7 mouse cellular contexts compared by ENCODE assay signal in the genomic region with DNA sequence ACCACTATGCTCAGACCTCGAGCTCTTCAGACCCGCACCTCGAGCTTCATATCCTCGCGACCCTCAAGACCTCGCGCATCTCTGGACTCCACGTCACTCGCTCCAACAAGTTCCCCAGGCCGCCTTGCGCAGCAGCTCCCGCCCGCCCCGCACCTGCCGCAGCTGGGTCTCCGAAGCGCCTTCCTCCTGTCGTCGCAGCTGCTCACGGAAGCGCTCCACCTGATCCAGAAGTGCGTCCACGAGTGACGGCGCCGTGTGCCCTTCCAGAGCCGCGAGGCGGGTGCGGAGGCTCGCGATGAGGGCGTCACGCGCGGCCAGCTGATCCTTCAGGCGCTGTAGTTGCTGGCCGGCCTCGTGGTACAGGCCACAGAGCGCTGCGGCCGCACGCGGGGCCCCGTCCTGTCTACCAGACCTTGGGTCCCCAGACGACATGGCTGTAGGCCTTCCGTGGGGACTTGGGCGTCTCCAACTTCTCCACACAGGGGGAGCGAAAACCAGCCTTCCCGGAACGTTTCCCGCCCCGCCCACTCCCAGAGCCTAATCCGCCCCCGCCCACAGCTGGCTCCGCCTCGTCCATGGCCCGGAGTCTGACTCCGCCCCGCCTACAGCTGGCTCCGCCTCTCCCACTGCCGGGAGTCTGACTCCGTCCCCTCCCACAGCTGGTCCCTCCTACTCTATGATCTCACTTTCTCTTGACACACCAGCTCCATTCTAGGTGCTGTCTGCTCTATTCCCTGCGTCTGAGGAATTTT. TPM values are rescaled to one million over a fixed set of nuclear protein-coding genes. Genes with fewer than 3 reads are reported as not detected.
DNase-seq lines count a peak whose midpoint lies in the region; ATAC-seq lines count a peak whose summit lies in the region.

A gene (minus strand): TSS at position 526 of the 752 bp plus-strand sequence.

- peak; percentile 99 for ATAC-seq in intestine, embryonic 15.5 days

- WGBS in intestine, embryonic 15.5 days: under 1% methylated on average over 61 of the region's 64 CpGs
- WGBS in midbrain, embryonic 10.5 days: under 1% methylated on average over 64 of the region's 64 CpGs

- no peaks in the 10 kb centered on the region for H3K36me3 ChIP-seq in intestine, embryonic 15.5 days
- H3K36me3 ChIP-seq in midbrain, embryonic 10.5 days: no peaks in the 10 kb centered on the region

- H3K27ac ChIP-seq in intestine, embryonic 15.5 days: no peak within 1 kb of the TSS
- peak within 1 kb of the TSS; percentile 73 for H3K27ac ChIP-seq in midbrain, embryonic 10.5 days (replicated peaks)

- H3K9me3 ChIP-seq in intestine, embryonic 15.5 days: no peaks in the 10 kb centered on the region
- H3K9me3 ChIP-seq in midbrain, embryonic 10.5 days (replicated peaks): no peaks in the 10 kb centered on the region

- H3K4me3 ChIP-seq in intestine, embryonic 15.5 days (replicated peaks): peak within 1 kb of the TSS; percentile 77
- H3K4me3 ChIP-seq in midbrain, embryonic 10.5 days: peak within 1 kb of the TSS; percentile 59

- H3K4me2 ChIP-seq in intestine, embryonic 15.5 days (replicated peaks): peak within 1 kb of the TSS; percentile 91

- intact Hi-C loops in gastrocnemius, postnatal 36 days (cut with DNase I): no loop called here
- intact Hi-C loops in left cerebral cortex, postnatal 25 days (cut with DNase I): no loop called here

- DNase-seq in adrenal gland, adult 18-20 months (ENCODE audit: low spot score in 2 of 2): peak; percentile 94 to 96
- DNase-seq in embryo, embryonic 11 days: peak; percentile 96
- DNase-seq in gastrocnemius, postnatal 36 days: peak; percentile 96 to 97
- peak; percentile 91 to 95 for DNase-seq in left cerebral cortex, postnatal 25 days (ENCODE audit: low spot score in 2 of 2)
- peak; percentile 94 for DNase-seq in midbrain, embryonic 10.5 days (ENCODE audit: low spot score)
- peak; percentile 87 for DNase-seq in right cerebral cortex, postnatal 4 days

- H3K27me3 ChIP-seq in intestine, embryonic 15.5 days (replicated peaks): no peaks in the 10 kb centered on the region
- peaks cover 18% of the 10 kb centered on the region for H3K27me3 ChIP-seq in midbrain, embryonic 10.5 days (ENCODE audit: low read depth, poor library complexity, severe bottlenecking)

- peak within 1 kb of the TSS; percentile 73 for H3K9ac ChIP-seq in intestine, embryonic 15.5 days

- no peaks in the 10 kb centered on the region for H3K4me1 ChIP-seq in intestine, embryonic 15.5 days (replicated peaks)
- peaks cover 15% of the 10 kb centered on the region for H3K4me1 ChIP-seq in midbrain, embryonic 10.5 days

RNA-seq across cellular contexts. Expression of the gene that starts here (rescaled TPM):
- 10 to 100 TPM; 14.9 to 18.3 TPM for total RNA-seq in adrenal gland, adult 18-20 months (2021)
- total RNA-seq in gastrocnemius, postnatal 36 days (2021): 1 to 10 TPM; 3.0 to 3.2 TPM
- polyA plus RNA-seq in intestine, embryonic 15.5 days (2015; fragmentation: Nextera tagmentation; extraction: Ambion mirVana): 14.4 and 16.2 TPM in 2 replicates
- 10 to 100 TPM; 13.0 to 13.1 TPM for total RNA-seq in left cerebral cortex, postnatal 25 days (2021)
- 5.3 and 8.0 TPM in 2 replicates for polyA plus RNA-seq in midbrain, embryonic 10.5 days (2016; fragmentation: Nextera tagmentation; extraction: Ambion mirVana)
